Mouse (Mus musculus) neural tube, embryonic 12.5 days (tissue): ENCODE measurements around the gene Olfr812. TPM values are rescaled to one million over a fixed set of nuclear protein-coding genes. Genes with fewer than 3 reads are reported as not detected.
"Not testable (repeated sequence)": the region's sequence is repeated elsewhere in the genome, so short reads cannot be mapped to it uniquely, and the experiment has no call there.

Experiments used
- ATAC-seq: fragments of 200-750 bp; cut with Nextera tagmentation; 2 replicates; pipeline ENCODE4 v1.8.0; 2017; ENCODE audit warnings: low read depth, mild to moderate bottlenecking, moderate TSS enrichment, moderate library complexity; ENCODE audit not compliant: low FRiP score
- H3K27ac ChIP-seq: fragments of 300-500 bp; sonication (generic); 2 replicates; pipeline ENCODE4 v1.5.1; 2016
- H3K27me3 ChIP-seq: fragments of 300-500 bp; sonication (generic); replicated peaks from 2 replicates; pipeline ENCODE4 v1.6.1; 2016; ENCODE audit warnings: mild to moderate bottlenecking
- H3K36me3 ChIP-seq: fragments of 300-500 bp; sonication (generic); 2 replicates; pipeline ENCODE4 v1.6.1; 2016; ENCODE audit warnings: mild to moderate bottlenecking
- H3K4me1 ChIP-seq: fragments of 300-500 bp; sonication (generic); 2 replicates; pipeline ENCODE4 v1.6.1; 2016
- H3K4me2 ChIP-seq: fragments of 300-500 bp; sonication (generic); replicated peaks from 2 replicates; pipeline ENCODE4 v1.6.1; 2016; ENCODE audit warnings: mild to moderate bottlenecking
- H3K4me3 ChIP-seq: fragments of 300-500 bp; sonication (generic); 2 replicates; pipeline ENCODE4 v1.5.1; 2016
- H3K9ac ChIP-seq: fragments of 300-500 bp; sonication (generic); 2 replicates; pipeline ENCODE4 v1.6.1; 2016; ENCODE audit warnings: mild to moderate bottlenecking
- H3K9me3 ChIP-seq: fragments of 300-500 bp; sonication (generic); 2 replicates; pipeline ENCODE4 v1.6.1; 2016; ENCODE audit warnings: mild to moderate bottlenecking
- WGBS: fragments of 180-500 bp; shearing (Covaris S2); methylation state at CpG from one replicate; pipeline ENCODE4 v1.1.7; 2016; 5-methylcytosine and 5-hydroxymethylcytosine counted together
- polyA plus RNA-seq: library from polyadenylated mRNA; unstranded; fragments of >200 nt; fragmentation: Nextera tagmentation; extraction: Ambion mirVana; gene quantifications from 2 replicates; pipeline ENCODE4 v1.2.1, GENCODE M21; 2016

Gene Olfr812
- not detected in 2 replicates for polyA plus RNA-seq

- no peak within 1 kb of the TSS for H3K9ac ChIP-seq
- H3K27ac ChIP-seq = no peak within 1 kb of the TSS
- 81% methylated on average over 1 of the region's 1 CpGs for WGBS
- H3K9me3 ChIP-seq = no peaks in the 10 kb centered on the region
- H3K4me1 ChIP-seq = no peaks in the 10 kb centered on the region
- H3K36me3 ChIP-seq = no peaks in the 10 kb centered on the region
- no peak for ATAC-seq
- no peak within 1 kb of the TSS for H3K4me3 ChIP-seq
- H3K27me3 ChIP-seq = no peaks in the 10 kb centered on the region
- H3K4me2 ChIP-seq = no peak within 1 kb of the TSS
Observed at GRCm38 (mm10) chr10:129845994-129846393, at the start of gene Olfr812. Gene Olfr812, minus strand, starts transcription at chr10:129846094.

GRCm38 (mm10) chr10:129885934-129886333 is 40.0 kb upstream of the Olfr812 start:
- H3K9me3 ChIP-seq = no peaks in the 10 kb centered on the region
- H3K36me3 ChIP-seq = no peaks in the 10 kb centered on the region
- no peaks in the 10 kb centered on the region for H3K27me3 ChIP-seq
- H3K4me1 ChIP-seq = no peaks in the 10 kb centered on the region
- WGBS = 90% methylated on average over 7 of the region's 7 CpGs
- H3K4me2 ChIP-seq = no peak overlapping the region
- H3K27ac ChIP-seq = no peak overlapping the region
- no peak for ATAC-seq
- H3K4me3 ChIP-seq = no peak overlapping the region
- no peak overlapping the region for H3K9ac ChIP-seq

- WGBS = 88% methylated on average over 6 of the region's 6 CpGs
- H3K4me1 ChIP-seq, H3K9ac ChIP-seq, H3K4me2 ChIP-seq, H3K9me3 ChIP-seq, H3K4me3 ChIP-seq, H3K36me3 ChIP-seq, ATAC-seq, H3K27me3 ChIP-seq, H3K27ac ChIP-seq: not testable (repeated sequence)
Observed at GRCm38 (mm10) chr10:129885496-129885895, 39.6 kb upstream of the Olfr812 start.

- WGBS = 77% methylated on average over 1 of the region's 1 CpGs
- H3K27me3 ChIP-seq, H3K36me3 ChIP-seq, H3K4me2 ChIP-seq, H3K27ac ChIP-seq, H3K9ac ChIP-seq, H3K4me3 ChIP-seq, H3K4me1 ChIP-seq, H3K9me3 ChIP-seq, ATAC-seq: not testable (repeated sequence)
Observed at GRCm38 (mm10) chr10:129879751-129880150, 33.9 kb upstream of the Olfr812 start, which contains the start of gene Olfr814. Gene Olfr814, minus strand, starts transcription at chr10:129879851.

GRCm38 (mm10) chr10:129855067-129855466 is 9.2 kb upstream of the Olfr812 start, which contains the start of gene Olfr813:
Gene Olfr813, plus strand, starts transcription at chr10:129855367.
- Histone ChIP-seq H3K27ac (no peak within 1 kb of the TSS), H3K4me2 (no peak within 1 kb of the TSS), H3K4me3 (no peak within 1 kb of the TSS), H3K9ac (no peak within 1 kb of the TSS), H3K36me3 (no peaks in the 10 kb centered on the region), H3K27me3 (no peaks in the 10 kb centered on the region), H3K4me1 (no peaks in the 10 kb centered on the region), H3K9me3 (no peaks in the 10 kb centered on the region)
- ATAC-seq = no peak

GRCm38 (mm10) chr10:129847343-129847742 is 1.4 kb upstream of the Olfr812 start:
- Histone ChIP-seq H3K27ac (no peak overlapping the region), H3K4me3 (no peak overlapping the region), H3K36me3 (no peaks in the 10 kb centered on the region), H3K27me3 (no peaks in the 10 kb centered on the region), H3K4me1 (no peaks in the 10 kb centered on the region), H3K9me3 (no peaks in the 10 kb centered on the region), H3K4me2 (no peak overlapping the region), H3K9ac (no peak overlapping the region)
- WGBS = 70% methylated on average over 1 of the region's 1 CpGs
- ATAC-seq = no peak

GRCm38 (mm10) chr10:129804296-129804695 is 41.6 kb downstream of the Olfr812 start, which contains the start of gene Olfr811:
Gene Olfr811, minus strand, starts transcription at chr10:129804396.
- ATAC-seq = no peak
- H3K9me3 ChIP-seq = no peaks in the 10 kb centered on the region
- H3K4me3 ChIP-seq = no peak within 1 kb of the TSS
- H3K27me3 ChIP-seq = no peaks in the 10 kb centered on the region
- WGBS = 88% methylated on average over 4 of the region's 4 CpGs
- no peak within 1 kb of the TSS for H3K27ac ChIP-seq
- H3K4me2 ChIP-seq = no peak within 1 kb of the TSS
- no peaks in the 10 kb centered on the region for H3K4me1 ChIP-seq
- H3K36me3 ChIP-seq = no peaks in the 10 kb centered on the region
- H3K9ac ChIP-seq = no peak within 1 kb of the TSS

GRCm38 (mm10) chr10:129794817-129795216 is 51.1 kb downstream of the Olfr812 start, which contains the start of gene Olfr810:
Gene Olfr810, minus strand, starts transcription at chr10:129794917.
- Histone ChIP-seq H3K9ac (no peak within 1 kb of the TSS), H3K4me1 (no peaks in the 10 kb centered on the region), H3K27me3 (no peaks in the 10 kb centered on the region), H3K4me3 (no peak within 1 kb of the TSS), H3K9me3 (no peaks in the 10 kb centered on the region), H3K27ac (no peak within 1 kb of the TSS), H3K4me2 (no peak within 1 kb of the TSS), H3K36me3 (no peaks in the 10 kb centered on the region)
- ATAC-seq = no peak

Other genes with a start within 250 kb of the Olfr812 start
- not detected in 2 replicates for gene Olfr796, start 233.5 kb downstream of the Olfr812 start, polyA plus RNA-seq
- not detected in 2 replicates for gene Olfr798, start 218.2 kb downstream of the Olfr812 start, polyA plus RNA-seq
- not detected in 2 replicates for gene Olfr799, start 208.6 kb downstream of the Olfr812 start, polyA plus RNA-seq
- gene Olfr800, start 188.4 kb downstream of the Olfr812 start, polyA plus RNA-seq = not detected in 2 replicates
- not detected in 2 replicates for gene Olfr801, start 172.2 kb downstream of the Olfr812 start, polyA plus RNA-seq
- not detected in 2 replicates for gene Olfr802, start 157.9 kb downstream of the Olfr812 start, polyA plus RNA-seq
- gene Olfr803, start 151.8 kb downstream of the Olfr812 start, polyA plus RNA-seq = not detected in 2 replicates
- not detected in 2 replicates for gene Olfr804, start 142.9 kb downstream of the Olfr812 start, polyA plus RNA-seq
- gene Olfr805, start 116.7 kb downstream of the Olfr812 start, polyA plus RNA-seq = not detected in 2 replicates
- gene Olfr806, start 104.2 kb downstream of the Olfr812 start, polyA plus RNA-seq = not detected in 2 replicates
- not detected in 2 replicates for gene Olfr807, start 88.3 kb downstream of the Olfr812 start, polyA plus RNA-seq
- not detected in 2 replicates for gene Olfr808, start 80.6 kb downstream of the Olfr812 start, polyA plus RNA-seq
- not detected in 2 replicates for gene Olfr809, start 71.5 kb downstream of the Olfr812 start, polyA plus RNA-seq
- gene Olfr810, start 51.2 kb downstream of the Olfr812 start, polyA plus RNA-seq = not detected in 2 replicates
- not detected in 2 replicates for gene Olfr811, start 41.7 kb downstream of the Olfr812 start, polyA plus RNA-seq
- not detected in 2 replicates for gene Olfr813, start 9.3 kb upstream of the Olfr812 start, polyA plus RNA-seq
- gene Olfr814, start 33.8 kb upstream of the Olfr812 start, polyA plus RNA-seq = not detected in 2 replicates
- gene Olfr815, start 59.8 kb upstream of the Olfr812 start, polyA plus RNA-seq = not detected in 2 replicates
- gene Olfr816, start 69.5 kb upstream of the Olfr812 start, polyA plus RNA-seq = not detected in 2 replicates
- gene Olfr818, start 103.0 kb upstream of the Olfr812 start, polyA plus RNA-seq = not detected in 2 replicates
- not detected in 2 replicates for gene Olfr819, start 121.2 kb upstream of the Olfr812 start, polyA plus RNA-seq
- gene Olfr247, start 130.0 kb upstream of the Olfr812 start, polyA plus RNA-seq = not detected in 2 replicates
- gene Gm10310, start 139.0 kb upstream of the Olfr812 start, polyA plus RNA-seq = not detected in 2 replicates
- gene Olfr820, start 166.5 kb upstream of the Olfr812 start, polyA plus RNA-seq = not detected in 2 replicates
- gene Olfr821, start 184.3 kb upstream of the Olfr812 start, polyA plus RNA-seq = not detected in 2 replicates
- not detected in 2 replicates for gene Olfr822, start 225.1 kb upstream of the Olfr812 start, polyA plus RNA-seq